Mouse (Mus musculus): ENCODE measurements around the gene Bbs2. TPM values are rescaled to one million over a fixed set of nuclear protein-coding genes. Genes with fewer than 3 reads are reported as not detected.

Bbs2 gene
- polyA plus RNA-seq (2014; fragmentation: Illumina TruSeq; extraction: RNeasy Lipid Tissue Mini Kit (QIAGEN cat#74804); ENCODE audit: low read depth, low replicate concordance) = 18.9 TPM

GRCm38 (mm10) chr8:94098081-94098974 lies at the start of gene Bbs2:
Bbs2 (minus strand) TSS chr8:94098928.

GRCm38 (mm10) chr8:94136933-94137332 lies 38.2 kb upstream of the Bbs2 start, which contains the start of gene Mt4:
Mt4 (plus strand) TSS chr8:94137197.

GRCm38 (mm10) chr8:94036944-94037524 lies 61.7 kb downstream of the Bbs2 start, which contains the start of the genes Nudt21 and Ogfod1:
Nudt21 (minus strand) TSS chr8:94037031.
Ogfod1 (plus strand) TSS chr8:94037198.

Other genes with a start within 250 kb of the Bbs2 start
- gene Amfr, start 86.1 kb downstream of the Bbs2 start, polyA plus RNA-seq (2014; fragmentation: Illumina TruSeq; extraction: RNeasy Lipid Tissue Mini Kit (QIAGEN cat#74804); ENCODE audit: low read depth, low replicate concordance) = 89.5 TPM
- 21.4 TPM for gene Nudt21, start 61.9 kb downstream of the Bbs2 start, polyA plus RNA-seq (2014; fragmentation: Illumina TruSeq; extraction: RNeasy Lipid Tissue Mini Kit (QIAGEN cat#74804); ENCODE audit: low read depth, low replicate concordance)
- 17.9 TPM for gene Ogfod1, start 61.7 kb downstream of the Bbs2 start, polyA plus RNA-seq (2014; fragmentation: Illumina TruSeq; extraction: RNeasy Lipid Tissue Mini Kit (QIAGEN cat#74804); ENCODE audit: low read depth, low replicate concordance)
- gene Mt4, start 38.3 kb upstream of the Bbs2 start, polyA plus RNA-seq (2014; fragmentation: Illumina TruSeq; extraction: RNeasy Lipid Tissue Mini Kit (QIAGEN cat#74804); ENCODE audit: low read depth, low replicate concordance) = not detected
- gene Mt3, start 53.7 kb upstream of the Bbs2 start, polyA plus RNA-seq (2014; fragmentation: Illumina TruSeq; extraction: RNeasy Lipid Tissue Mini Kit (QIAGEN cat#74804); ENCODE audit: low read depth, low replicate concordance) = 8.0 TPM
- gene Mt2, start 73.7 kb upstream of the Bbs2 start, polyA plus RNA-seq (2014; fragmentation: Illumina TruSeq; extraction: RNeasy Lipid Tissue Mini Kit (QIAGEN cat#74804); ENCODE audit: low read depth, low replicate concordance) = 100 TPM
- 405 TPM for gene Mt1, start 80.2 kb upstream of the Bbs2 start, polyA plus RNA-seq (2014; fragmentation: Illumina TruSeq; extraction: RNeasy Lipid Tissue Mini Kit (QIAGEN cat#74804); ENCODE audit: low read depth, low replicate concordance)
- gene Nup93, start 115.6 kb upstream of the Bbs2 start, polyA plus RNA-seq (2014; fragmentation: Illumina TruSeq; extraction: RNeasy Lipid Tissue Mini Kit (QIAGEN cat#74804); ENCODE audit: low read depth, low replicate concordance) = 17.2 TPM
- 1.7 TPM for gene Slc12a3, start 230.3 kb upstream of the Bbs2 start, polyA plus RNA-seq (2014; fragmentation: Illumina TruSeq; extraction: RNeasy Lipid Tissue Mini Kit (QIAGEN cat#74804); ENCODE audit: low read depth, low replicate concordance)

All from heart, adult 10 weeks (tissue).